Mouse (Mus musculus) kidney, postnatal 0 days (tissue): ENCODE measurements around the gene Aire. TPM values are rescaled to one million over a fixed set of nuclear protein-coding genes. Genes with fewer than 3 reads are reported as not detected.

Source experiments
- ATAC-seq: fragments of 200-750 bp; cut with Nextera tagmentation; replicated peaks from 2 replicates; pipeline ENCODE4 v1.8.0; 2017; ENCODE audit warnings: low read depth, moderate number of reproducible peaks, moderate TSS enrichment, moderate library complexity; ENCODE audit not compliant: low FRiP score
- DNase-seq: peaks from one replicate; pipeline ENCODE4 v3.0.0-alpha.2; 2016; ENCODE audit warnings: low spot score
- H3K27ac ChIP-seq: fragments of 300-500 bp; sonication (generic); 2 replicates; pipeline ENCODE4 v1.5.1; 2014; ENCODE audit warnings: mild to moderate bottlenecking
- H3K27me3 ChIP-seq: fragments of 300-500 bp; sonication (generic); 2 replicates; pipeline ENCODE4 v1.6.1; 2014; ENCODE audit warnings: low read length, mixed read lengths; ENCODE audit not compliant: insufficient read depth
- H3K36me3 ChIP-seq: fragments of 300-500 bp; sonication (generic); 2 replicates; pipeline ENCODE4 v1.6.1; 2014; ENCODE audit warnings: low read length, mixed read lengths; ENCODE audit not compliant: insufficient read depth
- H3K4me1 ChIP-seq: fragments of 300-500 bp; sonication (generic); replicated peaks from 2 replicates; pipeline ENCODE4 v1.6.1; 2014; ENCODE audit warnings: antibody characterized with exemption, low read length, mixed read lengths; ENCODE audit not compliant: insufficient read depth
- H3K4me2 ChIP-seq: fragments of 300-500 bp; sonication (generic); 2 replicates; pipeline ENCODE4 v1.6.1; 2014; ENCODE audit warnings: mild to moderate bottlenecking, low read length, moderate library complexity, mixed read lengths
- H3K4me3 ChIP-seq: fragments of 300-500 bp; sonication (generic); replicated peaks from 2 replicates; pipeline ENCODE4 v1.5.1; 2014; ENCODE audit warnings: low read depth, low read length
- H3K9ac ChIP-seq: fragments of 300-500 bp; sonication (generic); 2 replicates; pipeline ENCODE4 v1.6.1; 2014; ENCODE audit warnings: low read depth, low read length
- H3K9me3 ChIP-seq: fragments of 300-500 bp; sonication (generic); replicated peaks from 2 replicates; pipeline ENCODE4 v1.6.1; 2016; ENCODE audit warnings: low read length, inconsistent platforms, mixed read lengths
- CTCF ChIP-seq: IDR thresholded peaks from 2 replicates; pipeline ENCODE4 v1.5.1; 2016; ENCODE audit warnings: antibody characterized with exemption, low read depth, mild to moderate bottlenecking, moderate library complexity
- WGBS: fragments of 180-500 bp; shearing (Covaris S2); extraction: QIAGEN DNeasy Blood & Tissue Kit; methylation state at CpG from one replicate; pipeline ENCODE4 v1.1.7; 2014; 5-methylcytosine and 5-hydroxymethylcytosine counted together
- polyA plus RNA-seq: library from polyadenylated mRNA; unstranded; fragments of >200 nt; fragmentation: Nextera tagmentation; extraction: Ambion mirVana; gene quantifications from 2 replicates; pipeline ENCODE4 v1.2.1, GENCODE M21; 2015

Aire gene
- polyA plus RNA-seq, 1 experiment from 2014 or later: 0.34 TPM

- Histone ChIP-seq H3K4me2 (no peak overlapping the region), H3K9me3 (no peaks in the 10 kb centered on the region), H3K27ac (no peak overlapping the region), H3K27me3 (no peaks in the 10 kb centered on the region), H3K4me1 (no peaks in the 10 kb centered on the region), H3K4me3 (no peak overlapping the region), H3K9ac (no peak overlapping the region), H3K36me3 (no peaks in the 10 kb centered on the region)
- ATAC-seq (no peak), DNase-seq (no peak)
- WGBS: 74% methylated on average over 10 of the region's 10 CpGs
- no peak for TF ChIP-seq CTCF
These were observed 43.1 kb upstream of the Aire start for GRCm38 (mm10) chr10:78086444-78087061.

GRCm38 (mm10) chr10:78085711-78086110 is 42.3 kb upstream of the Aire start:
- H3K36me3 ChIP-seq: no peaks in the 10 kb centered on the region
- WGBS: 95% methylated on average over 6 of the region's 6 CpGs

GRCm38 (mm10) chr10:78084073-78084472 is 40.7 kb upstream of the Aire start:
- no peak overlapping the region for H3K4me3 ChIP-seq
- no peak for TF ChIP-seq CTCF
- H3K4me2 ChIP-seq: no peak overlapping the region
- no peak overlapping the region for H3K27ac ChIP-seq
- H3K9ac ChIP-seq: no peak overlapping the region
- ATAC-seq: no peak
- no peak for DNase-seq
- 60% methylated on average over 1 of the region's 1 CpGs for WGBS
- H3K36me3 ChIP-seq: no peaks in the 10 kb centered on the region
- H3K4me1 ChIP-seq: no peaks in the 10 kb centered on the region
- no peaks in the 10 kb centered on the region for H3K27me3 ChIP-seq
- no peaks in the 10 kb centered on the region for H3K9me3 ChIP-seq

More at GRCm38 (mm10) chr10:78085711-78086110, 42.3 kb upstream of the Aire start:
- H3K27ac ChIP-seq: no peak overlapping the region
- no peak overlapping the region for H3K4me3 ChIP-seq
- TF ChIP-seq CTCF: no peak
- no peak overlapping the region for H3K4me2 ChIP-seq
- H3K27me3 ChIP-seq: no peaks in the 10 kb centered on the region
- no peaks in the 10 kb centered on the region for H3K9me3 ChIP-seq
- no peak overlapping the region for H3K9ac ChIP-seq
- no peaks in the 10 kb centered on the region for H3K4me1 ChIP-seq
- ATAC-seq: no peak
- DNase-seq: no peak

- TF ChIP-seq CTCF: no peak
- ATAC-seq: no peak
- Histone ChIP-seq H3K9me3 (no peaks in the 10 kb centered on the region), H3K4me1 (no peaks in the 10 kb centered on the region), H3K27ac (no peak overlapping the region), H3K9ac (no peak overlapping the region), H3K27me3 (no peaks in the 10 kb centered on the region), H3K4me3 (no peak overlapping the region), H3K4me2 (no peak overlapping the region), H3K36me3 (0 out of 2 replicates have a peak, but pooled peaks cover 6% of the 10 kb centered on the region)
- DNase-seq: no peak
- WGBS: 87% methylated on average over 4 of the region's 4 CpGs
These were observed 36.7 kb upstream of the Aire start for GRCm38 (mm10) chr10:78079955-78080591.

GRCm38 (mm10) chr10:78078276-78078675 is 34.9 kb upstream of the Aire start:
- no peaks in the 10 kb centered on the region for H3K27me3 ChIP-seq
- H3K36me3 ChIP-seq: 0 out of 2 replicates have a peak, but pooled peaks cover 6% of the 10 kb centered on the region
- H3K9ac ChIP-seq: no peak overlapping the region
- no peak for ATAC-seq
- H3K4me2 ChIP-seq: no peak overlapping the region
- H3K4me1 ChIP-seq: no peaks in the 10 kb centered on the region
- no peak overlapping the region for H3K27ac ChIP-seq
- WGBS: 79% methylated on average over 5 of the region's 5 CpGs
- no peak for DNase-seq
- H3K9me3 ChIP-seq: no peaks in the 10 kb centered on the region
- TF ChIP-seq CTCF: no peak
- no peak overlapping the region for H3K4me3 ChIP-seq

GRCm38 (mm10) chr10:78077862-78078261 is 34.5 kb upstream of the Aire start:
- Histone ChIP-seq H3K36me3 (0 out of 2 replicates have a peak, but pooled peaks cover 6% of the 10 kb centered on the region), H3K27ac (no peak overlapping the region), H3K9me3 (no peaks in the 10 kb centered on the region), H3K27me3 (no peaks in the 10 kb centered on the region), H3K4me2 (no peak overlapping the region), H3K9ac (no peak overlapping the region), H3K4me3 (no peak overlapping the region), H3K4me1 (no peaks in the 10 kb centered on the region)
- DNase-seq (no peak), ATAC-seq (no peak)
- no peak for TF ChIP-seq CTCF
- 80% methylated on average over 9 of the region's 9 CpGs for WGBS
